17 mouse cellular contexts compared by ENCODE assay signal in genomic region chr5:115569721-115570120, GRCm38 (mm10). TPM values are rescaled to one million over a fixed set of nuclear protein-coding genes. Genes with fewer than 3 reads are reported as not detected.
DNase-seq lines count a peak whose midpoint lies in the region; ATAC-seq and TF ChIP-seq lines count a peak whose summit lies in the region.
"Had no signal": no experiment of that assay in that cellular context is flagged by ENCODE, and none has a peak within 500 bp of the region (broad histone marks: within the 10 kb centered on the region; RNA-seq: fewer than 3 reads in every experiment).

No protein-coding gene starts in this region.

- no peak overlapping the region for H3K4me3 ChIP-seq in heart, postnatal 0 days (ENCODE audit: low read depth, low read length)
- H3K4me3 ChIP-seq in liver, adult 2 months (ENCODE audit: insufficient read depth, low read depth, low read length), result no peak overlapping the region
- no peak overlapping the region for H3K4me3 ChIP-seq in ES-Bruce4 (ENCODE audit: low read depth, low read length)
- H3K4me3 ChIP-seq in limb, embryonic 15.5 days, result no peak overlapping the region
- H3K4me3 ChIP-seq: forebrain, embryonic 15.5 days; neural tube, embryonic 13.5 days had no signal

- no peaks in the 10 kb centered on the region for H3K27me3 ChIP-seq in heart, postnatal 0 days (ENCODE audit: control insufficient read depth, insufficient read depth, low read length)
- H3K27me3 ChIP-seq in liver, adult 2 months (ENCODE audit: control insufficient read depth, insufficient read depth, low read length), result no peaks in the 10 kb centered on the region
- H3K27me3 ChIP-seq in ES-Bruce4 (ENCODE audit: control insufficient read depth, insufficient read depth, low read length, poor library complexity, severe bottlenecking), result no peaks in the 10 kb centered on the region
- H3K27me3 ChIP-seq in limb, embryonic 15.5 days, result no peaks in the 10 kb centered on the region
- H3K27me3 ChIP-seq: forebrain, embryonic 15.5 days; neural tube, embryonic 13.5 days had no signal

- no peaks in the 10 kb centered on the region for H3K9me3 ChIP-seq in heart, postnatal 0 days (replicated peaks; ENCODE audit: control insufficient read depth, low read length)
- H3K9me3 ChIP-seq in ES-Bruce4 (replicated peaks; ENCODE audit: control insufficient read depth, insufficient read depth, low read length, poor library complexity, severe bottlenecking), result no peaks in the 10 kb centered on the region
- H3K9me3 ChIP-seq in limb, embryonic 15.5 days, result no peaks in the 10 kb centered on the region
- H3K9me3 ChIP-seq: forebrain, embryonic 15.5 days; neural tube, embryonic 13.5 days had no signal

- ATAC-seq in heart, postnatal 0 days (ENCODE audit: insufficient read depth, low read depth), result no peak
- no peak for ATAC-seq in limb, embryonic 15.5 days (ENCODE audit: insufficient number of reproducible peaks, low FRiP score, low TSS enrichment, low read depth)
- ATAC-seq: forebrain, embryonic 15.5 days had no signal

- peaks cover 13% of the 10 kb centered on the region for H3K4me1 ChIP-seq in heart, postnatal 0 days (ENCODE audit: control insufficient read depth, insufficient read depth)
- H3K4me1 ChIP-seq in liver, adult 2 months (ENCODE audit: control insufficient read depth, insufficient read depth, low read length), result peaks cover 21% of the 10 kb centered on the region
- no peaks in the 10 kb centered on the region for H3K4me1 ChIP-seq in ES-Bruce4 (ENCODE audit: control insufficient read depth, insufficient read depth, low read length)
- H3K4me1 ChIP-seq in limb, embryonic 15.5 days, result peaks cover 29% of the 10 kb centered on the region

- peaks cover 17% of the 10 kb centered on the region for H3K36me3 ChIP-seq in heart, postnatal 0 days (replicated peaks; ENCODE audit: control insufficient read depth, insufficient read depth, low read length)
- peaks cover 5% of the 10 kb centered on the region; the same call in 1 of the 2 replicates for H3K36me3 ChIP-seq in liver, adult 2 months (ENCODE audit: control insufficient read depth, insufficient read depth, low read length)
- peaks cover 16% of the 10 kb centered on the region for H3K36me3 ChIP-seq in ES-Bruce4 (ENCODE audit: control insufficient read depth, insufficient read depth, low read length, poor library complexity, severe bottlenecking)
- peaks cover 38% of the 10 kb centered on the region for H3K36me3 ChIP-seq in limb, embryonic 15.5 days

- peak overlapping the region; percentile 53 for H3K27ac ChIP-seq in heart, postnatal 0 days (ENCODE audit: low read depth)
- peak overlapping the region; percentile 62; the same call in 1 of the 2 replicates for H3K27ac ChIP-seq in liver, adult 2 months (replicated peaks; ENCODE audit: insufficient read depth, low read depth, low read length)
- no peak overlapping the region for H3K27ac ChIP-seq in ES-Bruce4 (ENCODE audit: insufficient read depth, low read length)
- H3K27ac ChIP-seq in limb, embryonic 15.5 days, result peak overlapping the region; percentile 22; the same call in 1 of the 2 replicates
- H3K27ac ChIP-seq: forebrain, embryonic 15.5 days; liver, embryonic 14.5 days; neural tube, embryonic 13.5 days had no signal

- TF ChIP-seq POLR2A in liver, adult 2 months (IDR thresholded peaks at IDR 0.05; ENCODE audit: extremely low read depth, insufficient read depth, low read length), result no peak
- no peak for TF ChIP-seq POLR2A in ES-Bruce4 (IDR thresholded peaks at IDR 0.05; ENCODE audit: insufficient read depth, low read length)

- DNase-seq in heart, postnatal 0 days (ENCODE audit: low spot score), result no peak
- DNase-seq in heart, adult 8-10 months (ENCODE audit: low spot score), result no peak
- DNase-seq in liver, adult 2 months (ENCODE audit: extremely low read depth, low read depth, low spot score), result peak; percentile 61
- no peak for DNase-seq in liver
- DNase-seq in spleen, adult 12 weeks (ENCODE audit: low spot score), result no peak
- no peak for DNase-seq in gastrocnemius, adult 8-10 months (ENCODE audit: low spot score in 2 of 2)
- DNase-seq: adrenal gland, postnatal 25 days; cerebellum, adult 8-10 months; heart, adult 18-20 months; heart, postnatal 4 days; right cerebral cortex, postnatal 4 days; thymus, postnatal 14 days had no signal

- WGBS in heart, postnatal 0 days, result 93% methylated on average over 4 of the region's 4 CpGs
- 37% methylated on average over 4 of the region's 4 CpGs for WGBS in liver, adult 2 months
- 79% methylated on average over 4 of the region's 4 CpGs for WGBS in limb, embryonic 15.5 days

- no peak overlapping the region for H3K4me2 ChIP-seq in heart, postnatal 0 days (ENCODE audit: low read depth, low read length)
- H3K4me2 ChIP-seq in limb, embryonic 15.5 days, result no peak overlapping the region
- H3K4me2 ChIP-seq: forebrain, embryonic 15.5 days; neural tube, embryonic 13.5 days had no signal

- TF ChIP-seq EP300 in heart, postnatal 0 days (IDR thresholded peaks at IDR 0.05; ENCODE audit: low read depth), result no peak
- TF ChIP-seq EP300 in ES-Bruce4 (IDR thresholded peaks at IDR 0.05; ENCODE audit: insufficient read depth, low read depth, low read length), result no peak

- no peak for TF ChIP-seq CTCF in heart, postnatal 0 days (IDR thresholded peaks at IDR 0.05; ENCODE audit: low read depth)
- no peak for TF ChIP-seq CTCF in liver, adult 2 months (IDR thresholded peaks at IDR 0.05; ENCODE audit: low read depth, low read length)
- no peak for TF ChIP-seq CTCF in ES-Bruce4 (IDR thresholded peaks at IDR 0.05; ENCODE audit: low read depth, low read length)

- no peak overlapping the region for H3K9ac ChIP-seq in heart, postnatal 0 days (replicated peaks; ENCODE audit: low read depth, low read length)
- no peak overlapping the region for H3K9ac ChIP-seq in liver, adult 2 months (ENCODE audit: low read depth, low read length)
- H3K9ac ChIP-seq in ES-Bruce4 (ENCODE audit: low read depth, poor library complexity, severe bottlenecking), result peak overlapping the region; percentile 3; the same call in 1 of the 2 replicates
- no peak overlapping the region for H3K9ac ChIP-seq in limb, embryonic 15.5 days
- H3K9ac ChIP-seq: forebrain, embryonic 15.5 days; liver, embryonic 14.5 days; neural tube, embryonic 13.5 days had no signal

- H3K79me2 ChIP-seq in liver, adult 2 months (ENCODE audit: control insufficient read depth, insufficient read depth, low read length), result peaks cover 37% of the 10 kb centered on the region

RNA-seq across cellular contexts. Expression of gene Gcn1l1, which starts 4.7 kb away (rescaled TPM):
- 38.3 and 42.8 TPM in 2 replicates for total RNA-seq in heart, postnatal 0 days (2014; rRNA removed; ENCODE audit: low replicate concordance)
- polyA plus RNA-seq in heart, postnatal 0 days (2015; fragmentation: Nextera tagmentation; extraction: Ambion mirVana), result 12.9 and 13.6 TPM in 2 replicates
- total RNA-seq in heart, adult 8-10 months (2022), result 10 to 100 TPM; 35.7 to 41.6 (median 39.3) TPM
- 14.8 and 18.3 TPM in 2 replicates for total RNA-seq in liver, adult 2 months (2014; rRNA removed)
- 23.2 and 28.8 TPM in 2 replicates for polyA plus RNA-seq in liver, adult 2 months (2012; rRNA removed)
- polyA plus RNA-seq in ES-Bruce4 (2011; ENCODE audit: insufficient read depth, insufficient read length, low read depth, missing spikeins), result 62.0 and 63.3 TPM in 2 replicates
- polyA plus RNA-seq in limb, embryonic 15.5 days (2015; fragmentation: Nextera tagmentation; extraction: Ambion mirVana), result 32.9 and 36.3 TPM in 2 replicates
- 10 to 100 TPM; 28.1 to 31.2 (median 30.6) TPM for total RNA-seq in gastrocnemius, adult 8-10 months (2022)

RNA-seq across cellular contexts. Expression of gene Rplp0, which starts 10.5 kb away (rescaled TPM):
- total RNA-seq in heart, postnatal 0 days (2014; rRNA removed; ENCODE audit: low replicate concordance), result 2,397 and 2,522 TPM in 2 replicates
- polyA plus RNA-seq in heart, postnatal 0 days (2015; fragmentation: Nextera tagmentation; extraction: Ambion mirVana), result 877 and 933 TPM in 2 replicates
- 100 to 1,000 TPM; 591 to 710 (median 629) TPM for total RNA-seq in heart, adult 8-10 months (2022)
- 709 and 835 TPM in 2 replicates for total RNA-seq in liver, adult 2 months (2014; rRNA removed)
- polyA plus RNA-seq in liver, adult 2 months (2012; rRNA removed), result 607 and 623 TPM in 2 replicates
- polyA plus RNA-seq in ES-Bruce4 (2011; ENCODE audit: insufficient read depth, insufficient read length, low read depth, missing spikeins), result 3,041 and 3,060 TPM in 2 replicates
- polyA plus RNA-seq in limb, embryonic 15.5 days (2015; fragmentation: Nextera tagmentation; extraction: Ambion mirVana), result 1,505 and 1,752 TPM in 2 replicates
- total RNA-seq in gastrocnemius, adult 8-10 months (2022), result 100 to 1,000 TPM; 566 to 724 (median 629) TPM
